Mouse (Mus musculus): ENCODE data around the gene Klhl26.

- TF ChIP-seq CTCF (IDR thresholded peaks at IDR 0.05; ENCODE audit: insufficient read depth, low read depth, low read length) (no peak), POLR2A (IDR thresholded peaks at IDR 0.05; ENCODE audit: insufficient read depth, low read depth, low read length) (no peak)
Measured at GRCm38 (mm10) chr8:70466305-70466704, 10.5 kb downstream of the Klhl26 start.
